Mouse (Mus musculus) hindlimb bud, embryonic 11.5 days (tissue): ENCODE data around the gene Grik4.

Source experiments
- DNase-seq: peaks from one replicate; pipeline ENCODE4 v3.0.0-alpha.2; 2012; ENCODE audit warnings: low read depth, low spot score; ENCODE audit errors: extremely low spot score

Grik4 gene

GRCm38 (mm10) chr9:42906995-42907394 is 37.3 kb downstream of the Grik4 start:
- no peak for DNase-seq

GRCm38 (mm10) chr9:42898091-42898591 is 46.2 kb downstream of the Grik4 start:
- no peak for DNase-seq

- no peak for DNase-seq
These were observed 46.8 kb downstream of the Grik4 start for GRCm38 (mm10) chr9:42897361-42898051.

GRCm38 (mm10) chr9:42896421-42897210 is 47.7 kb downstream of the Grik4 start:
- DNase-seq: no peak

GRCm38 (mm10) chr9:42892765-42893164 is 51.5 kb downstream of the Grik4 start:
- DNase-seq: no peak

- no peak for DNase-seq
These were observed 56.4 kb downstream of the Grik4 start for GRCm38 (mm10) chr9:42887930-42888329.

- no peak for DNase-seq
These were observed 58.1 kb downstream of the Grik4 start for GRCm38 (mm10) chr9:42886112-42886766.

- no peak for DNase-seq
These were observed 58.7 kb downstream of the Grik4 start for GRCm38 (mm10) chr9:42885566-42885965.

GRCm38 (mm10) chr9:42885123-42885522 is 59.2 kb downstream of the Grik4 start:
- DNase-seq: no peak

GRCm38 (mm10) chr9:42883006-42883759 is 61.1 kb downstream of the Grik4 start:
- DNase-seq: no peak

- DNase-seq: no peak
These were observed 62.0 kb downstream of the Grik4 start for GRCm38 (mm10) chr9:42882313-42882712.

GRCm38 (mm10) chr9:42881040-42881439 is 63.3 kb downstream of the Grik4 start:
- no peak for DNase-seq

GRCm38 (mm10) chr9:42878401-42878800 is 65.9 kb downstream of the Grik4 start:
- DNase-seq: no peak

GRCm38 (mm10) chr9:42872885-42873284 is 71.4 kb downstream of the Grik4 start:
- no peak for DNase-seq

GRCm38 (mm10) chr9:42871681-42872080 is 72.6 kb downstream of the Grik4 start:
- DNase-seq: no peak

- DNase-seq: no peak
These were observed 74.0 kb downstream of the Grik4 start for GRCm38 (mm10) chr9:42870257-42870656.

- no peak for DNase-seq
These were observed 75.8 kb downstream of the Grik4 start for GRCm38 (mm10) chr9:42868508-42868907.

- no peak for DNase-seq
These were observed 77.6 kb downstream of the Grik4 start for GRCm38 (mm10) chr9:42866650-42867049.

- DNase-seq: no peak
These were observed 79.1 kb downstream of the Grik4 start for GRCm38 (mm10) chr9:42865036-42865829.

GRCm38 (mm10) chr9:42863360-42863759 is 80.9 kb downstream of the Grik4 start:
- DNase-seq: no peak
